Mouse (Mus musculus) neural tube, embryonic 11.5 days (tissue): ENCODE results near the gene Wbp1. TPM values are rescaled to one million over a fixed set of nuclear protein-coding genes. Genes with fewer than 3 reads are reported as not detected.

Source experiments
- ATAC-seq: fragments of 200-750 bp; cut with Nextera tagmentation; 2 replicates; pipeline ENCODE4 v1.8.0; 2017; ENCODE audit warnings: moderate number of reproducible peaks, mild to moderate bottlenecking, moderate TSS enrichment, moderate library complexity; ENCODE audit not compliant: insufficient read depth, low FRiP score, low TSS enrichment
- DNase-seq: peaks from one replicate; pipeline ENCODE4 v3.0.0-alpha.2; 2015; ENCODE audit warnings: low spot score
- H3K27ac ChIP-seq: fragments of 300-500 bp; sonication (generic); 2 replicates; pipeline ENCODE4 v1.5.1; 2014; ENCODE audit warnings: low read depth, mild to moderate bottlenecking, low read length
- H3K27me3 ChIP-seq: fragments of 300-500 bp; sonication (generic); 2 replicates; pipeline ENCODE4 v1.6.1; 2014; ENCODE audit warnings: mild to moderate bottlenecking, low read length, mixed read lengths; ENCODE audit not compliant: control insufficient read depth, insufficient read depth
- H3K36me3 ChIP-seq: fragments of 300-500 bp; sonication (generic); 2 replicates; pipeline ENCODE4 v1.6.1; 2014; ENCODE audit warnings: mild to moderate bottlenecking, low read length, moderate library complexity, mixed read lengths; ENCODE audit not compliant: control insufficient read depth, insufficient read depth
- H3K4me1 ChIP-seq: fragments of 300-500 bp; sonication (generic); 2 replicates; pipeline ENCODE4 v1.6.1; 2014; ENCODE audit warnings: low read length, mixed read lengths; ENCODE audit not compliant: control insufficient read depth, insufficient read depth
- H3K4me2 ChIP-seq: fragments of 300-500 bp; sonication (generic); 2 replicates; pipeline ENCODE4 v1.6.1; 2014; ENCODE audit warnings: low read depth, mild to moderate bottlenecking, moderate library complexity
- H3K4me3 ChIP-seq: fragments of 300-500 bp; sonication (generic); 2 replicates; pipeline ENCODE4 v1.5.1; 2014; ENCODE audit warnings: low read depth, low read length
- H3K9ac ChIP-seq: fragments of 300-500 bp; sonication (generic); 2 replicates; pipeline ENCODE4 v1.6.1; 2014; ENCODE audit warnings: mild to moderate bottlenecking, low read length
- H3K9me3 ChIP-seq: fragments of 300-500 bp; sonication (generic); 2 replicates; pipeline ENCODE4 v1.6.1; 2016; ENCODE audit warnings: low read length; ENCODE audit not compliant: control insufficient read depth
- WGBS: fragments of 180-500 bp; shearing (Covaris S2); extraction: QIAGEN DNeasy Blood & Tissue Kit; methylation state at CpG from one replicate; pipeline ENCODE4 v1.1.7; 2014; 5-methylcytosine and 5-hydroxymethylcytosine counted together
- polyA plus RNA-seq: library from polyadenylated mRNA; unstranded; fragments of >200 nt; fragmentation: Nextera tagmentation; extraction: Ambion mirVana; gene quantifications from 2 replicates; pipeline ENCODE4 v1.2.1, GENCODE M21; 2014

The Wbp1 gene
- polyA plus RNA-seq, 1 experiment from 2014 or later = 169 TPM

GRCm38 (mm10) chr6:83087205-83087925 lies 34.0 kb downstream of the Wbp1 start:
- Histone ChIP-seq H3K4me1 (peaks cover 8% of the 10 kb centered on the region; the same call in 1 of the 2 replicates), H3K9me3 (no peaks in the 10 kb centered on the region), H3K4me3 (peak overlapping the region; percentile 19; the same call in 1 of the 2 replicates), H3K27me3 (peaks cover 62% of the 10 kb centered on the region), H3K4me2 (peak overlapping the region; percentile 31), H3K27ac (no peak overlapping the region), H3K36me3 (no peaks in the 10 kb centered on the region), H3K9ac (no peak overlapping the region)
- ATAC-seq (no peak), DNase-seq (peak; percentile 56)
- WGBS = 1% methylated on average over 47 of the region's 47 CpGs

- H3K4me3 ChIP-seq = peak within 1 kb of the TSS; percentile 19; the same call in 1 of the 2 replicates
- H3K27ac ChIP-seq = no peak within 1 kb of the TSS
- no peaks in the 10 kb centered on the region; the same call in 1 of the 2 replicates for H3K36me3 ChIP-seq
- 0 out of 2 replicates have a peak within 1 kb of the TSS, but pooled peaks have one; percentile 11 for H3K9ac ChIP-seq
- H3K4me1 ChIP-seq = peaks cover 8% of the 10 kb centered on the region; the same call in 1 of the 2 replicates
- H3K4me2 ChIP-seq = peak within 1 kb of the TSS; percentile 31; the same call in 1 of the 2 replicates
- no peak for ATAC-seq
- WGBS = 2% methylated on average over 42 of the region's 42 CpGs
- no peaks in the 10 kb centered on the region for H3K9me3 ChIP-seq
- no peak for DNase-seq
- H3K27me3 ChIP-seq = peaks cover 62% of the 10 kb centered on the region
Measured at GRCm38 (mm10) chr6:83086121-83087035, 35.0 kb downstream of the Wbp1 start, which contains the start of gene Lbx2. Gene Lbx2 (plus strand): TSS chr6:83086367.

- H3K4me3 ChIP-seq = no peak overlapping the region
- peaks cover 59% of the 10 kb centered on the region for H3K27me3 ChIP-seq
- peaks cover 8% of the 10 kb centered on the region; the same call in 1 of the 2 replicates for H3K4me1 ChIP-seq
- H3K36me3 ChIP-seq = no peaks in the 10 kb centered on the region; the same call in 1 of the 2 replicates
- no peak overlapping the region for H3K4me2 ChIP-seq
- H3K9me3 ChIP-seq = no peaks in the 10 kb centered on the region
- ATAC-seq (no peak), DNase-seq (no peak)
- H3K27ac ChIP-seq = no peak overlapping the region
- 6% methylated on average over 6 of the region's 6 CpGs for WGBS
- H3K9ac ChIP-seq = no peak overlapping the region
Measured at GRCm38 (mm10) chr6:83084477-83084876, 36.9 kb downstream of the Wbp1 start.

- no peaks in the 10 kb centered on the region for H3K9me3 ChIP-seq
- H3K4me2 ChIP-seq = no peak overlapping the region
- no peak for DNase-seq
- no peak overlapping the region for H3K27ac ChIP-seq
- no peak for ATAC-seq
- peaks cover 51% of the 10 kb centered on the region for H3K27me3 ChIP-seq
- H3K4me3 ChIP-seq = no peak overlapping the region
- no peaks in the 10 kb centered on the region; the same call in 1 of the 2 replicates for H3K36me3 ChIP-seq
- WGBS = 14% methylated on average over 5 of the region's 5 CpGs
- H3K4me1 ChIP-seq = peaks cover 13% of the 10 kb centered on the region
- H3K9ac ChIP-seq = no peak overlapping the region
Measured at GRCm38 (mm10) chr6:83083497-83083896, 37.9 kb downstream of the Wbp1 start.

- peaks cover 30% of the 10 kb centered on the region for H3K27me3 ChIP-seq
Measured at GRCm38 (mm10) chr6:83080210-83080609, 41.1 kb downstream of the Wbp1 start.

GRCm38 (mm10) chr6:83078324-83078858 lies 43.0 kb downstream of the Wbp1 start:
- Histone ChIP-seq H3K4me2 (peak overlapping the region; percentile 98), H3K27me3 (peaks cover 26% of the 10 kb centered on the region), H3K36me3 (no peaks in the 10 kb centered on the region; the same call in 1 of the 2 replicates), H3K4me1 (peaks cover 5% of the 10 kb centered on the region), H3K4me3 (peak overlapping the region; percentile 72), H3K27ac (peak overlapping the region; percentile 77), H3K9ac (peak overlapping the region; percentile 74), H3K9me3 (no peaks in the 10 kb centered on the region)
- peak; percentile 100 for DNase-seq
- ATAC-seq = peak; percentile 89
- under 1% methylated on average over 46 of the region's 46 CpGs for WGBS

More at GRCm38 (mm10) chr6:83080210-83080609, 41.1 kb downstream of the Wbp1 start:
- no peaks in the 10 kb centered on the region; the same call in 1 of the 2 replicates for H3K36me3 ChIP-seq
- no peak overlapping the region for H3K27ac ChIP-seq
- H3K4me2 ChIP-seq = no peak overlapping the region
- no peaks in the 10 kb centered on the region for H3K9me3 ChIP-seq
- no peak overlapping the region for H3K4me3 ChIP-seq
- no peak for ATAC-seq
- 96% methylated on average over 5 of the region's 5 CpGs for WGBS
- DNase-seq = no peak
- peaks cover 10% of the 10 kb centered on the region for H3K4me1 ChIP-seq
- no peak overlapping the region for H3K9ac ChIP-seq

- ATAC-seq = peak; percentile 77
- DNase-seq = no peak
- Histone ChIP-seq H3K4me1 (peaks cover 5% of the 10 kb centered on the region), H3K4me3 (peak within 1 kb of the TSS; percentile 72), H3K27ac (peak within 1 kb of the TSS; percentile 77), H3K27me3 (peaks cover 28% of the 10 kb centered on the region), H3K4me2 (peak within 1 kb of the TSS; percentile 98), H3K36me3 (no peaks in the 10 kb centered on the region; the same call in 1 of the 2 replicates), H3K9me3 (no peaks in the 10 kb centered on the region), H3K9ac (peak within 1 kb of the TSS; percentile 77)
- WGBS = under 1% methylated on average over 50 of the region's 54 CpGs
Measured at GRCm38 (mm10) chr6:83077630-83078323, 43.6 kb downstream of the Wbp1 start, which contains the start of gene Pcgf1. Gene Pcgf1 (plus strand): TSS chr6:83077869.

GRCm38 (mm10) chr6:83074979-83075378 lies 46.4 kb downstream of the Wbp1 start:
- Histone ChIP-seq H3K4me1 (peaks cover 10% of the 10 kb centered on the region), H3K9me3 (no peaks in the 10 kb centered on the region), H3K4me2 (no peak overlapping the region), H3K27me3 (peaks cover 56% of the 10 kb centered on the region), H3K4me3 (no peak overlapping the region), H3K9ac (no peak overlapping the region), H3K36me3 (no peaks in the 10 kb centered on the region), H3K27ac (no peak overlapping the region)
- WGBS = 34% methylated on average over 2 of the region's 2 CpGs
- ATAC-seq = no peak
- no peak for DNase-seq
